Mouse (Mus musculus): ENCODE results near the gene Apol7a. TPM values are rescaled to one million over a fixed set of nuclear protein-coding genes. Genes with fewer than 3 reads are reported as not detected.

Gene Apol7a
- polyA plus RNA-seq, 1 experiment from 2014 or later = 31.4 TPM

- no peaks in the 10 kb centered on the region for H3K4me1 ChIP-seq (replicated peaks; ENCODE audit: control insufficient read depth, insufficient read depth, low read length)
- H3K9me3 ChIP-seq (ENCODE audit: control insufficient read depth) = no peaks in the 10 kb centered on the region
- TF ChIP-seq CTCF (IDR thresholded peaks at IDR 0.05; ENCODE audit: low read depth) = no peak
- no peak overlapping the region for H3K4me3 ChIP-seq (ENCODE audit: low read depth, low read length)
- WGBS = 41% methylated on average over 9 of the region's 9 CpGs
- no peaks in the 10 kb centered on the region for H3K27me3 ChIP-seq (replicated peaks; ENCODE audit: control insufficient read depth, insufficient read depth, low read length)
- no peak for ATAC-seq
- no peaks in the 10 kb centered on the region for H3K36me3 ChIP-seq (ENCODE audit: control insufficient read depth, insufficient read depth)
- 0 out of 2 replicates have a peak overlapping the region, but pooled peaks have one; percentile 3 for H3K27ac ChIP-seq (ENCODE audit: low read depth, low read length)
- peak overlapping the region; percentile 57; the same call in 1 of the 2 replicates for H3K4me2 ChIP-seq (replicated peaks; ENCODE audit: low read depth)
- H3K9ac ChIP-seq (ENCODE audit: low read depth, low read length) = no peak overlapping the region
These were observed 39.4 kb downstream of the Apol7a start for GRCm38 (mm10) chr15:77359486-77359885.

GRCm38 (mm10) chr15:77359084-77359483 is 39.8 kb downstream of the Apol7a start:
- no peaks in the 10 kb centered on the region for H3K9me3 ChIP-seq (ENCODE audit: control insufficient read depth)
- no peak for ATAC-seq
- WGBS = 42% methylated on average over 6 of the region's 6 CpGs
- no peak overlapping the region for H3K9ac ChIP-seq (ENCODE audit: low read depth, low read length)
- H3K27ac ChIP-seq (ENCODE audit: low read depth, low read length) = 0 out of 2 replicates have a peak overlapping the region, but pooled peaks have one; percentile 3
- TF ChIP-seq CTCF (IDR thresholded peaks at IDR 0.05; ENCODE audit: low read depth) = no peak
- peak overlapping the region; percentile 57 for H3K4me2 ChIP-seq (replicated peaks; ENCODE audit: low read depth)
- peak overlapping the region; percentile 26 for H3K4me3 ChIP-seq (ENCODE audit: low read depth, low read length)
- H3K27me3 ChIP-seq (replicated peaks; ENCODE audit: control insufficient read depth, insufficient read depth, low read length) = no peaks in the 10 kb centered on the region
- no peaks in the 10 kb centered on the region for H3K36me3 ChIP-seq (ENCODE audit: control insufficient read depth, insufficient read depth)
- H3K4me1 ChIP-seq (replicated peaks; ENCODE audit: control insufficient read depth, insufficient read depth, low read length) = no peaks in the 10 kb centered on the region

GRCm38 (mm10) chr15:77358320-77359040 is 40.4 kb downstream of the Apol7a start:
- no peaks in the 10 kb centered on the region for H3K4me1 ChIP-seq (replicated peaks; ENCODE audit: control insufficient read depth, insufficient read depth, low read length)
- peak overlapping the region; percentile 57 for H3K4me2 ChIP-seq (replicated peaks; ENCODE audit: low read depth)
- no peak overlapping the region for H3K9ac ChIP-seq (ENCODE audit: low read depth, low read length)
- ATAC-seq = peak; percentile 74
- H3K9me3 ChIP-seq (ENCODE audit: control insufficient read depth) = no peaks in the 10 kb centered on the region
- 0 out of 2 replicates have a peak overlapping the region, but pooled peaks have one; percentile 3 for H3K27ac ChIP-seq (ENCODE audit: low read depth, low read length)
- no peaks in the 10 kb centered on the region for H3K36me3 ChIP-seq (ENCODE audit: control insufficient read depth, insufficient read depth)
- peak overlapping the region; percentile 26 for H3K4me3 ChIP-seq (ENCODE audit: low read depth, low read length)
- WGBS = 5% methylated on average over 29 of the region's 29 CpGs
- TF ChIP-seq CTCF (IDR thresholded peaks at IDR 0.05; ENCODE audit: low read depth) = peak; percentile 99
- H3K27me3 ChIP-seq (replicated peaks; ENCODE audit: control insufficient read depth, insufficient read depth, low read length) = no peaks in the 10 kb centered on the region

GRCm38 (mm10) chr15:77356248-77356810 is 42.6 kb downstream of the Apol7a start:
- no peak for ATAC-seq
- no peaks in the 10 kb centered on the region for H3K36me3 ChIP-seq (ENCODE audit: control insufficient read depth, insufficient read depth)

GRCm38 (mm10) chr15:77354848-77355551 is 43.9 kb downstream of the Apol7a start:
- Histone ChIP-seq H3K9ac (ENCODE audit: low read depth, low read length) (no peak overlapping the region), H3K36me3 (ENCODE audit: control insufficient read depth, insufficient read depth) (no peaks in the 10 kb centered on the region), H3K4me3 (ENCODE audit: low read depth, low read length) (no peak overlapping the region), H3K27ac (ENCODE audit: low read depth, low read length) (no peak overlapping the region), H3K27me3 (replicated peaks; ENCODE audit: control insufficient read depth, insufficient read depth, low read length) (no peaks in the 10 kb centered on the region), H3K4me1 (replicated peaks; ENCODE audit: control insufficient read depth, insufficient read depth, low read length) (no peaks in the 10 kb centered on the region), H3K9me3 (ENCODE audit: control insufficient read depth) (no peaks in the 10 kb centered on the region), H3K4me2 (replicated peaks; ENCODE audit: low read depth) (no peak overlapping the region)
- 86% methylated on average over 6 of the region's 6 CpGs for WGBS
- ATAC-seq = no peak
- no peak for TF ChIP-seq CTCF (IDR thresholded peaks at IDR 0.05; ENCODE audit: low read depth)

More at GRCm38 (mm10) chr15:77356248-77356810, 42.6 kb downstream of the Apol7a start:
- H3K4me1 ChIP-seq (replicated peaks; ENCODE audit: control insufficient read depth, insufficient read depth, low read length) = no peaks in the 10 kb centered on the region
- no peaks in the 10 kb centered on the region for H3K9me3 ChIP-seq (ENCODE audit: control insufficient read depth)
- H3K4me2 ChIP-seq (replicated peaks; ENCODE audit: low read depth) = peak overlapping the region; percentile 27; the same call in 1 of the 2 replicates
- H3K9ac ChIP-seq (ENCODE audit: low read depth, low read length) = no peak overlapping the region
- no peak overlapping the region for H3K4me3 ChIP-seq (ENCODE audit: low read depth, low read length)
- H3K27ac ChIP-seq (ENCODE audit: low read depth, low read length) = no peak overlapping the region
- 26% methylated on average over 11 of the region's 11 CpGs for WGBS
- no peaks in the 10 kb centered on the region for H3K27me3 ChIP-seq (replicated peaks; ENCODE audit: control insufficient read depth, insufficient read depth, low read length)
- TF ChIP-seq CTCF (IDR thresholded peaks at IDR 0.05; ENCODE audit: low read depth) = no peak

GRCm38 (mm10) chr15:77354496-77354847 is 44.4 kb downstream of the Apol7a start:
- no peaks in the 10 kb centered on the region for H3K27me3 ChIP-seq (replicated peaks; ENCODE audit: control insufficient read depth, insufficient read depth, low read length)

More at GRCm38 (mm10) chr15:77354496-77354847, 44.4 kb downstream of the Apol7a start:
- Histone ChIP-seq H3K9me3 (ENCODE audit: control insufficient read depth) (no peaks in the 10 kb centered on the region), H3K4me3 (ENCODE audit: low read depth, low read length) (no peak overlapping the region), H3K9ac (ENCODE audit: low read depth, low read length) (no peak overlapping the region), H3K4me1 (replicated peaks; ENCODE audit: control insufficient read depth, insufficient read depth, low read length) (no peaks in the 10 kb centered on the region), H3K36me3 (ENCODE audit: control insufficient read depth, insufficient read depth) (no peaks in the 10 kb centered on the region), H3K4me2 (replicated peaks; ENCODE audit: low read depth) (no peak overlapping the region), H3K27ac (ENCODE audit: low read depth, low read length) (no peak overlapping the region)
- 79% methylated on average over 4 of the region's 4 CpGs for WGBS
- ATAC-seq = no peak
- no peak for TF ChIP-seq CTCF (IDR thresholded peaks at IDR 0.05; ENCODE audit: low read depth)

Data from intestine, postnatal 0 days (tissue).